Mouse (Mus musculus) frontal cortex, postnatal 10 days (tissue): ENCODE measurements around the gene Epha4.

Experiments
- DNase-seq, 2 experiments: peaks; one replicate each; pipeline ENCODE4 v3.0.0; 2022; ENCODE audit warnings: low spot score in 2 of 2, mixed read lengths in 1 of 2

The Epha4 gene

GRCm38 (mm10) chr1:77484766-77485596 lies 29.9 kb downstream of the Epha4 start:
- DNase-seq: no peak

GRCm38 (mm10) chr1:77475808-77476413 lies 39.0 kb downstream of the Epha4 start:
- DNase-seq: no peak

GRCm38 (mm10) chr1:77473446-77474376 lies 41.2 kb downstream of the Epha4 start:
- DNase-seq: no peak

- no peak for DNase-seq
These were observed 42.3 kb downstream of the Epha4 start for GRCm38 (mm10) chr1:77472566-77472965.

GRCm38 (mm10) chr1:77471447-77471846 lies 43.4 kb downstream of the Epha4 start:
- no peak for DNase-seq

- DNase-seq: no peak
These were observed 43.9 kb downstream of the Epha4 start for GRCm38 (mm10) chr1:77471037-77471436.

GRCm38 (mm10) chr1:77468717-77469314 lies 46.1 kb downstream of the Epha4 start:
- no peak for DNase-seq

GRCm38 (mm10) chr1:77465524-77465923 lies 49.4 kb downstream of the Epha4 start:
- no peak for DNase-seq

GRCm38 (mm10) chr1:77464108-77464507 lies 50.8 kb downstream of the Epha4 start:
- DNase-seq: no peak

- DNase-seq: no peak
These were observed 52.8 kb downstream of the Epha4 start for GRCm38 (mm10) chr1:77461877-77462615.

- no peak for DNase-seq
These were observed 53.9 kb downstream of the Epha4 start for GRCm38 (mm10) chr1:77460831-77461629.

GRCm38 (mm10) chr1:77458751-77459385 lies 56.0 kb downstream of the Epha4 start:
- no peak for DNase-seq

- no peak for DNase-seq
These were observed 57.5 kb downstream of the Epha4 start for GRCm38 (mm10) chr1:77457446-77457800.

- DNase-seq: no peak
These were observed 58.0 kb downstream of the Epha4 start for GRCm38 (mm10) chr1:77456695-77457445.

- DNase-seq: no peak
These were observed 61.1 kb downstream of the Epha4 start for GRCm38 (mm10) chr1:77453811-77454210.

GRCm38 (mm10) chr1:77452721-77453120 lies 62.2 kb downstream of the Epha4 start:
- DNase-seq: no peak

GRCm38 (mm10) chr1:77451541-77451940 lies 63.3 kb downstream of the Epha4 start:
- DNase-seq: no peak

- no peak for DNase-seq
These were observed 64.7 kb downstream of the Epha4 start for GRCm38 (mm10) chr1:77450201-77450600.

- no peak for DNase-seq
These were observed 67.8 kb downstream of the Epha4 start for GRCm38 (mm10) chr1:77447061-77447614.
